Mouse (Mus musculus) lung, embryonic 14.5 days (tissue): ENCODE data around the gene Ccr1. TPM values are rescaled to one million over a fixed set of nuclear protein-coding genes. Genes with fewer than 3 reads are reported as not detected.

Experiments
- ATAC-seq: fragments of 200-750 bp; cut with Nextera tagmentation; 2 replicates; pipeline ENCODE4 v1.8.0; 2017; ENCODE audit warnings: mild to moderate bottlenecking, moderate TSS enrichment, moderate library complexity; ENCODE audit not compliant: insufficient read depth
- DNase-seq: peaks from one replicate; pipeline ENCODE4 v3.0.0-alpha.2; 2015
- H3K27ac ChIP-seq: fragments of 300-500 bp; sonication (generic); 2 replicates; pipeline ENCODE4 v1.5.1; 2014; ENCODE audit warnings: low read depth, mild to moderate bottlenecking, moderate library complexity
- H3K27me3 ChIP-seq: fragments of 300-500 bp; sonication (generic); 2 replicates; pipeline ENCODE4 v1.6.1; 2014; ENCODE audit warnings: low read length, control low read depth; ENCODE audit not compliant: insufficient read depth
- H3K36me3 ChIP-seq: fragments of 300-500 bp; sonication (generic); 2 replicates; pipeline ENCODE4 v1.6.1; 2014; ENCODE audit warnings: control low read depth; ENCODE audit not compliant: insufficient read depth
- H3K4me1 ChIP-seq: fragments of 300-500 bp; sonication (generic); 2 replicates; pipeline ENCODE4 v1.6.1; 2014; ENCODE audit warnings: antibody characterized with exemption, control low read depth; ENCODE audit not compliant: insufficient read depth
- H3K4me2 ChIP-seq: fragments of 300-500 bp; sonication (generic); 2 replicates; pipeline ENCODE4 v1.6.1; 2014; ENCODE audit warnings: mild to moderate bottlenecking
- H3K4me3 ChIP-seq: fragments of 300-500 bp; sonication (generic); 2 replicates; pipeline ENCODE4 v1.5.1; 2014; ENCODE audit warnings: low read depth, low read length
- H3K9ac ChIP-seq: fragments of 300-500 bp; sonication (generic); 2 replicates; pipeline ENCODE4 v1.6.1; 2014
- H3K9me3 ChIP-seq: fragments of 300-500 bp; sonication (generic); 2 replicates; pipeline ENCODE4 v1.6.1; 2016; ENCODE audit warnings: low read depth, low read length, control low read depth
- CTCF ChIP-seq: IDR thresholded peaks from 2 replicates; pipeline ENCODE4 v1.5.1; 2016; ENCODE audit warnings: antibody characterized with exemption, low read depth
- WGBS: fragments of 180-500 bp; shearing (Covaris S2); extraction: QIAGEN DNeasy Blood & Tissue Kit; methylation state at CpG from one replicate; pipeline ENCODE4 v1.1.7; 2014; 5-methylcytosine and 5-hydroxymethylcytosine counted together
- polyA plus RNA-seq: library from polyadenylated mRNA; unstranded; fragments of >200 nt; fragmentation: Nextera tagmentation; extraction: Ambion mirVana; gene quantifications from 2 replicates; pipeline ENCODE4 v1.2.1, GENCODE M21; 2014

Gene Ccr1
- polyA plus RNA-seq: 4.0 TPM in 2 replicates

GRCm38 (mm10) chr9:123968290-123968912 lies at the start of gene Ccr1:
Gene Ccr1 (minus strand): TSS chr9:123968692.
- H3K27ac ChIP-seq: no peak within 1 kb of the TSS
- no peaks in the 10 kb centered on the region for H3K4me1 ChIP-seq
- no peak for TF ChIP-seq CTCF
- DNase-seq (peak; percentile 5), ATAC-seq (no peak)
- no peak within 1 kb of the TSS for H3K4me3 ChIP-seq
- no peaks in the 10 kb centered on the region for H3K9me3 ChIP-seq
- no peak within 1 kb of the TSS for H3K4me2 ChIP-seq
- WGBS: 78% methylated on average over 1 of the region's 1 CpGs
- no peak within 1 kb of the TSS for H3K9ac ChIP-seq
- no peaks in the 10 kb centered on the region for H3K36me3 ChIP-seq
- H3K27me3 ChIP-seq: no peaks in the 10 kb centered on the region

GRCm38 (mm10) chr9:124016048-124016447 lies 47.6 kb upstream of the Ccr1 start:
- TF ChIP-seq CTCF: no peak
- H3K4me1 ChIP-seq: no peaks in the 10 kb centered on the region
- H3K36me3 ChIP-seq: no peaks in the 10 kb centered on the region
- 62% methylated on average over 2 of the region's 2 CpGs for WGBS
- H3K9me3 ChIP-seq: no peaks in the 10 kb centered on the region
- ATAC-seq (no peak), DNase-seq (no peak)
- H3K27ac ChIP-seq: no peak overlapping the region
- no peak overlapping the region for H3K9ac ChIP-seq
- H3K4me2 ChIP-seq: no peak overlapping the region
- H3K4me3 ChIP-seq: no peak overlapping the region
- H3K27me3 ChIP-seq: no peaks in the 10 kb centered on the region

- no peak overlapping the region for H3K4me2 ChIP-seq
- no peaks in the 10 kb centered on the region for H3K9me3 ChIP-seq
- no peaks in the 10 kb centered on the region for H3K27me3 ChIP-seq
- no peaks in the 10 kb centered on the region for H3K36me3 ChIP-seq
- no peak for TF ChIP-seq CTCF
- H3K27ac ChIP-seq: no peak overlapping the region
- DNase-seq (no peak), ATAC-seq (no peak)
- H3K9ac ChIP-seq: no peak overlapping the region
- WGBS: 83% methylated on average over 2 of the region's 2 CpGs
- H3K4me1 ChIP-seq: no peaks in the 10 kb centered on the region
- H3K4me3 ChIP-seq: no peak overlapping the region
These were observed 46.6 kb upstream of the Ccr1 start for GRCm38 (mm10) chr9:124014985-124015652.

- TF ChIP-seq CTCF: no peak
- H3K36me3 ChIP-seq: no peaks in the 10 kb centered on the region
- H3K27ac ChIP-seq: no peak overlapping the region
- H3K9ac ChIP-seq: no peak overlapping the region
- H3K9me3 ChIP-seq: no peaks in the 10 kb centered on the region
- no peak for ATAC-seq
- H3K4me2 ChIP-seq: no peak overlapping the region
- H3K27me3 ChIP-seq: no peaks in the 10 kb centered on the region
- no peaks in the 10 kb centered on the region for H3K4me1 ChIP-seq
- no peak for DNase-seq
- WGBS: 73% methylated on average over 3 of the region's 3 CpGs
- no peak overlapping the region for H3K4me3 ChIP-seq
These were observed 44.8 kb upstream of the Ccr1 start for GRCm38 (mm10) chr9:124013270-124013669.

GRCm38 (mm10) chr9:124012691-124013090 lies 44.2 kb upstream of the Ccr1 start:
- H3K4me3 ChIP-seq: no peak overlapping the region
- no peak for TF ChIP-seq CTCF
- no peak overlapping the region for H3K9ac ChIP-seq
- H3K4me1 ChIP-seq: no peaks in the 10 kb centered on the region
- 61% methylated on average over 2 of the region's 2 CpGs for WGBS
- no peaks in the 10 kb centered on the region for H3K27me3 ChIP-seq
- no peak overlapping the region for H3K4me2 ChIP-seq
- H3K36me3 ChIP-seq: no peaks in the 10 kb centered on the region
- H3K27ac ChIP-seq: no peak overlapping the region
- DNase-seq (no peak), ATAC-seq (no peak)
- no peaks in the 10 kb centered on the region for H3K9me3 ChIP-seq

GRCm38 (mm10) chr9:123999784-124000183 lies 31.3 kb upstream of the Ccr1 start:
- Histone ChIP-seq H3K4me1 (no peaks in the 10 kb centered on the region), H3K27ac (no peak overlapping the region), H3K36me3 (no peaks in the 10 kb centered on the region), H3K9me3 (no peaks in the 10 kb centered on the region), H3K4me3 (no peak overlapping the region), H3K9ac (no peak overlapping the region), H3K27me3 (no peaks in the 10 kb centered on the region), H3K4me2 (no peak overlapping the region)
- ATAC-seq (no peak), DNase-seq (no peak)
- no peak for TF ChIP-seq CTCF
- WGBS: 80% methylated on average over 2 of the region's 2 CpGs

GRCm38 (mm10) chr9:123997719-123998118 lies 29.2 kb upstream of the Ccr1 start:
- H3K4me2 ChIP-seq: no peak overlapping the region
- no peaks in the 10 kb centered on the region for H3K27me3 ChIP-seq
- H3K9me3 ChIP-seq: no peaks in the 10 kb centered on the region
- ATAC-seq (no peak), DNase-seq (no peak)
- TF ChIP-seq CTCF: no peak
- WGBS: 51% methylated on average over 3 of the region's 3 CpGs
- H3K4me1 ChIP-seq: no peaks in the 10 kb centered on the region
- H3K9ac ChIP-seq: no peak overlapping the region
- no peak overlapping the region for H3K27ac ChIP-seq
- H3K36me3 ChIP-seq: no peaks in the 10 kb centered on the region
- H3K4me3 ChIP-seq: no peak overlapping the region
